Mouse (Mus musculus): ENCODE results near the gene Thoc3.

GRCm38 (mm10) chr13:54415059-54415458 lies 53.6 kb downstream of the Thoc3 start:
- TF ChIP-seq CTCF (IDR thresholded peaks at IDR 0.05; ENCODE audit: borderline replicate concordance, extremely low read depth, insufficient read depth, insufficient read length) (no peak), POLR2A (IDR thresholded peaks at IDR 0.05; ENCODE audit: borderline replicate concordance, extremely low read depth, insufficient read depth, insufficient read length, poor library complexity, severe bottlenecking) (no peak)

Measured in brain, embryonic 14.5 days (tissue).